Mouse (Mus musculus): ENCODE data around the gene Gm14408. TPM values are rescaled to one million over a fixed set of nuclear protein-coding genes. Genes with fewer than 3 reads are reported as not detected.
A peak's percentile ranks its signal among the peaks of the same experiment; 100 is the strongest.
"Not testable (repeated sequence)": the region's sequence is repeated elsewhere in the genome, so short reads cannot be mapped to it uniquely, and the experiment has no call there.

The Gm14408 gene
- polyA plus RNA-seq (2012; rRNA removed) = not detected in 2 replicates

- DNase-seq (ENCODE audit: low read depth in 1 of 2, low spot score in 2 of 2); H3K4me1 ChIP-seq (ENCODE audit: control insufficient read depth, insufficient read depth, insufficient read length); H3K27ac ChIP-seq (ENCODE audit: insufficient read depth, low read length); H3K4me3 ChIP-seq (ENCODE audit: extremely low read depth, insufficient read depth, insufficient read length); H3K27me3 ChIP-seq (ENCODE audit: control insufficient read depth, insufficient read depth, low read length); H3K36me3 ChIP-seq (ENCODE audit: control insufficient read depth, insufficient read depth, low read length): not testable (repeated sequence)
- 91% methylated on average over 1 of the region's 3 CpGs for WGBS
These were observed at the start of gene Gm14408 for GRCm38 (mm10) chr2:176830840-176831239. Gene Gm14408, plus strand, starts transcription at chr2:176831140.

- H3K4me1 ChIP-seq (ENCODE audit: control insufficient read depth, insufficient read depth, insufficient read length); H3K27ac ChIP-seq (ENCODE audit: insufficient read depth, low read length); DNase-seq (ENCODE audit: low read depth in 1 of 2, low spot score in 2 of 2); H3K27me3 ChIP-seq (ENCODE audit: control insufficient read depth, insufficient read depth, low read length); H3K36me3 ChIP-seq (ENCODE audit: control insufficient read depth, insufficient read depth, low read length): not testable (repeated sequence)
- WGBS = no CpG with 5 or more reads among the region's 6 CpGs
- H3K4me3 ChIP-seq (ENCODE audit: extremely low read depth, insufficient read depth, insufficient read length) = peak within 1 kb of the TSS; percentile 45; the same call in 1 of the 2 replicates
These were observed 32.6 kb upstream of the Gm14408 start, which contains the start of gene Gm14295 for GRCm38 (mm10) chr2:176798312-176798711. Gene Gm14295, plus strand, starts transcription at chr2:176798612.

- H3K36me3 ChIP-seq (ENCODE audit: control insufficient read depth, insufficient read depth, low read length); H3K27ac ChIP-seq (ENCODE audit: insufficient read depth, low read length); H3K4me1 ChIP-seq (ENCODE audit: control insufficient read depth, insufficient read depth, insufficient read length); H3K27me3 ChIP-seq (ENCODE audit: control insufficient read depth, insufficient read depth, low read length); DNase-seq (ENCODE audit: low read depth in 1 of 2, low spot score in 2 of 2): not testable (repeated sequence)
- H3K4me3 ChIP-seq (ENCODE audit: extremely low read depth, insufficient read depth, insufficient read length) = peak overlapping the region; percentile 45; the same call in 1 of the 2 replicates
- WGBS = 19% methylated on average over 15 of the region's 15 CpGs
These were observed 32.2 kb upstream of the Gm14408 start for GRCm38 (mm10) chr2:176798785-176799184.

Other genes with a start within 250 kb of the Gm14408 start
- gene Gm14308, start 194.8 kb upstream of the Gm14408 start, polyA plus RNA-seq (2012; rRNA removed) = 1.6 TPM in 1 of 2 replicates, not detected in the other
- gene Zfp973, start 160.6 kb upstream of the Gm14408 start, polyA plus RNA-seq (2012; rRNA removed) = 0.48 and 0.56 TPM in 2 replicates
- 0.85 and 0.96 TPM in 2 replicates for gene Gm14305, start 122.8 kb upstream of the Gm14408 start, polyA plus RNA-seq (2012; rRNA removed)
- 0.62 and 0.63 TPM in 2 replicates for gene Gm14295, start 32.5 kb upstream of the Gm14408 start, polyA plus RNA-seq (2012; rRNA removed)
- 0.16 and 0.29 TPM in 2 replicates for gene Gm14296, start 96.7 kb downstream of the Gm14408 start, polyA plus RNA-seq (2012; rRNA removed)
- gene Gm14419, start 169.8 kb downstream of the Gm14408 start, polyA plus RNA-seq (2012; rRNA removed) = 0.20 and 0.43 TPM in 2 replicates
- not detected in 2 replicates for gene Gm14401, start 243.2 kb downstream of the Gm14408 start, polyA plus RNA-seq (2012; rRNA removed)